Mouse (Mus musculus): ENCODE results near the gene Ptbp3. TPM values are rescaled to one million over a fixed set of nuclear protein-coding genes. Genes with fewer than 3 reads are reported as not detected.
A peak's percentile ranks its signal among the peaks of the same experiment; 100 is the strongest.

Gene Ptbp3
- polyA plus RNA-seq, 1 experiment from 2014 or later: 17.3 TPM

GRCm38 (mm10) chr4:59422025-59422783 lies 127.0 kb downstream of the Ptbp3 start:
- H3K9me3 ChIP-seq (replicated peaks): no peaks in the 10 kb centered on the region
- 27% methylated on average over 5 of the region's 5 CpGs for WGBS
- peak; percentile 83 for ATAC-seq (ENCODE audit: low FRiP score)
- H3K36me3 ChIP-seq: no peaks in the 10 kb centered on the region
- no peak overlapping the region for H3K4me2 ChIP-seq
- H3K9ac ChIP-seq (replicated peaks): no peak overlapping the region
- H3K4me3 ChIP-seq (replicated peaks): no peak overlapping the region
- H3K27me3 ChIP-seq (replicated peaks): no peaks in the 10 kb centered on the region
- H3K27ac ChIP-seq (replicated peaks): peak overlapping the region; percentile 54; the same call in 1 of the 2 replicates
- H3K4me1 ChIP-seq: 0 out of 2 replicates have a peak, but pooled peaks cover 5% of the 10 kb centered on the region

Other genes with a start within 250 kb of the Ptbp3 start
- gene Susd1, start 110.7 kb downstream of the Ptbp3 start, polyA plus RNA-seq (2015; fragmentation: Nextera tagmentation; extraction: Ambion mirVana): 2.8 and 5.5 TPM in 2 replicates
- 40.0 and 43.0 TPM in 2 replicates for gene Hsdl2, start 32.2 kb upstream of the Ptbp3 start, polyA plus RNA-seq (2015; fragmentation: Nextera tagmentation; extraction: Ambion mirVana)
- 45.7 and 45.8 TPM in 2 replicates for gene E130308A19Rik, start 76.8 kb upstream of the Ptbp3 start, polyA plus RNA-seq (2015; fragmentation: Nextera tagmentation; extraction: Ambion mirVana)

Data from neural tube, embryonic 15.5 days (tissue).